Mouse (Mus musculus) liver, adult (tissue): Measurements from ENCODE around the gene Mpp3.

ENCODE experiments used
- GATA4 ChIP-seq: IDR thresholded peaks from 2 replicates; pipeline ENCODE4 v1.6.1; 2014; ENCODE audit warnings: mild to moderate bottlenecking, low read length; ENCODE audit not compliant: insufficient replicate concordance

Gene Mpp3

DNA sequence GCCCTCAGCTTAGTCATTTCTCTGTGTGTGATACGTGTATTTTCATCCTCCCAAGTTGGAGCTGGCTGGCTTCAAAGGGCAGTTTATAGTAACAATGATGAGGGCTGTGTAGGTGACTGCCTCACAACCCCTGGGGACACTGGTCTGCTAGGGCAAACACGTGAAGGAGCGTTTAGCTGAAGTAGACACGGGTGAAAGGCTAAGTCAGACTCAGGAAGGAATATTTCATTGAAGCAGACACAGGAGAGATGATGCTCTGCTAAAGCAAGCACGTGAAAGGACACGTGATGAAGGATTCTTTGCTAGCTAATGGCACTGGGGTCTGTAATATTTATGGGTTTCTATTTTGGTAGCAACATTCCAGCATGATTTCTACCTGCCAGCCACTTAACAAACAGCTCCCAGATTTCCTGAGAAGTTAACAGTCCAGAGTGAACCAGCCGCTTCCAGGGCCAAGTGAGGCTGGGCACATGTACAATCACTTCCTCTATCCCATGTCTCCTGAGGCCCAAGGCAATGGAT is 16.5 kb upstream of the Mpp3 start:
- TF ChIP-seq GATA4: no peak

DNA sequence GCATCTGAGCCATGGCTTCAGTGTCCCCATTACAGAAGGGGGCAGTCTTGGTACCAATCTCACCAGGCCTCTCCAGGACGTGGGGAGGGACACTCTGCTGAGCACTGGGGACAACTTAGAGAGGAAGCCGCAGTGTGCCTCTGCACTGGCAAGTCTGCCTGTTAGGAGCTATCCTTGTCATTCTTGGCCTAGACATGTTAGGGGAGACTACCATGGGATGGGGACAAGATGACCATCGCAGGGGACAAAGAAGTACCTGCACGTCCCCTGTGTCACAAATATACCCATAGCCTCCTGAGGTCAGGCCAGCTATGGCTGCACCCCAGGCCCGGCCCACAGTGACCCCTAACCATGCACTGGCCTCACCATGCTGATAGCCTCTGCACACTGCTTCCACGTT is 15.1 kb upstream of the Mpp3 start:
- no peak for TF ChIP-seq GATA4

DNA sequence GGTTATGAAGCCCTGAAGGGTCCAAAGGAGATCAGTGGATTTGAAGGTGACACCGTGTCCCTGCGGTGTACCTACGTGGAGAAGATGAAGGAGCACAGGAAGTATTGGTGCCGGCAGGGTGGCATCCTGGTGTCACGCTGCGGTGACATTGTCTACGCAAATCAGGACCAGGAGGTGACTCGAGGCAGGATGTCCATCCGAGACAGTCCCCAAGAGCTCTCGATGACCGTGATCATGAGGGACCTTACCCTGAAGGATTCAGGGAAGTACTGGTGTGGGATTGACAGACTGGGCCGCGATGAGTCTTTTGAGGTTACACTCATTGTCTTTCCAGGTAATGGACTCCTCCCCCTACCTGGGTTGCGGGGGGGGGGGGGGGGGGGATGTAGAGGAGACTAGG is 14.7 kb upstream of the Mpp3 start:
- TF ChIP-seq GATA4: no peak

GRCm38 (mm10) chr11:102041350-102041949 is 13.2 kb upstream of the Mpp3 start, which contains the start of gene Cd300lg:
Gene Cd300lg, plus strand, starts transcription at chr11:102041509.
- no peak for TF ChIP-seq GATA4

DNA sequence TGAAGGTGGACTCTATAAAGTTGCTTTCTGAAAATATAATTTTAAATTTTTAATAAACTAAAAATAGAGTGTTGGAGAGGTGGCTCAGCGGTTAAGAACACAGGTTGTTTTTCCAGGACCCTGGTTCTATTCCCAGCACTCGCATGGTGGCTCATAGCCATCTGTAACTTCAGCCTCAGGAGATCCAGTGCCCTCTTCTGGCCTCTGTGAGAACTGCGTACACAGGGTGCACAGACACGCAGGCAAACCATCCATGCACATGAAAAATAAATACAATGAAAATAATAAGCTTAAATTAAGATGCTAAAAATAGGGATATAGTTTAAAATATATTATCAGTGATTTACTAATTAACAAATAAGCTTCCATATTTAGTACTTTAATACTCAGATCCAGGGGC is 12.4 kb upstream of the Mpp3 start:
- TF ChIP-seq GATA4: no peak

GRCm38 (mm10) chr11:102040138-102040524 is 11.9 kb upstream of the Mpp3 start:
- TF ChIP-seq GATA4: peak; percentile 73; the same call in 1 of the 2 replicates

DNA sequence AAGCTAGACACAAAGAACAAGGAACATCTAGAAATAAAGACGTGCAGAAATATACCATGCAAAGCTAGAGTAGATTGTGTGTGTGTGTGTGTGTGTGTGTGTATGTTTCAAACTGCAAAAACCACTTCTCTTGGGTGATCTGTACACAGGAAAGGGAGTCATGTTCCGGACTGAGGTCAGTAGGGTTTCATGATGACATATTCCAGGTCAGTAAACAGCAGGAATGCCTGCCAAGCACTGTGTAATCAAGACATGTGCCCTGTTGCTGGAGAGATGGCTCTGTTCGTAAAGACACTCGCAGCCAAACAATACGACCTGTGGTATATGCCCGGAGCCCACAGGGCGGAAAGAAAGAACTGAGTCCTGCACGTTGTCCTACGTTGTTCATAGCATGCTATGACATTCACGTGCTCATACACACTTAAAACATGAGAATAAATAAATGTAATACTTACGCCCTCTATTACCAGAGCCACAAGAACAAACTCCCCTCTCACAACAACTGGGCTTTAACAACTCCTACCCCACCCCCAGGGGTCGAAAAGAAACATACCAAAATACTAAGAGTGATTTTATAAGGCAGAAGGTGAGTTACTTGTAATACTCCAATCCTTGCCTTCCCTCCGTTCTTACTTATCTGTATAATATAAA is 11.4 kb upstream of the Mpp3 start:
- TF ChIP-seq GATA4: no peak

GRCm38 (mm10) chr11:102037789-102038188 is 9.5 kb upstream of the Mpp3 start:
- TF ChIP-seq GATA4: no peak

- TF ChIP-seq GATA4: no peak
Observed at GRCm38 (mm10) chr11:102036336-102036735, 8.1 kb upstream of the Mpp3 start.

DNA sequence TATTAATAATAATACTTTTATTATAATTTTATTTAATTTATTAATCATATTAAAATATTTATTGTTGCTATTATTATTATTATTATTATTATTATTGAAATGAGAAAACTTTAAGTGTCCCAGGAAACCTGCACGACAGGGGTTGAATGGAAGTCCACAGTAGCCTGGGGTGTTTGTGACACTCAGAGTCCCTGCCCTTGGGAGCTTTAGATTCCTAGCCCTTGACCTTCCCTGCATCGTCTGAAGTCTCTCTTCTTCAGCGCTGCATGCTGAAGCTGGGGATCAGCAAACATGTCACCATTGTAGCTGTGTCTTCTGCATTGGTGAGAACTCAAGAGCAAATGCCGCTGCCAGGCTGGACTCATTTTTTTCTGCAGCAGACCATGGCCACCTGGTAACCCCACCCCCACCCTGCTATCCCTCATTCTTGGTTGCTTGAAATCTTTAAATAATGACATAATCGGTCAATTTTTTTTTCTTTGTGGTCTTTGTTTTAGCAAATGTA is 7.2 kb upstream of the Mpp3 start:
- TF ChIP-seq GATA4: no peak

- no peak for TF ChIP-seq GATA4
Observed at GRCm38 (mm10) chr11:102034887-102035286, 6.6 kb upstream of the Mpp3 start.

GRCm38 (mm10) chr11:102033055-102033591 is 4.9 kb upstream of the Mpp3 start:
- no peak for TF ChIP-seq GATA4

GRCm38 (mm10) chr11:102031149-102031548 is 2.9 kb upstream of the Mpp3 start:
- TF ChIP-seq GATA4: no peak

DNA sequence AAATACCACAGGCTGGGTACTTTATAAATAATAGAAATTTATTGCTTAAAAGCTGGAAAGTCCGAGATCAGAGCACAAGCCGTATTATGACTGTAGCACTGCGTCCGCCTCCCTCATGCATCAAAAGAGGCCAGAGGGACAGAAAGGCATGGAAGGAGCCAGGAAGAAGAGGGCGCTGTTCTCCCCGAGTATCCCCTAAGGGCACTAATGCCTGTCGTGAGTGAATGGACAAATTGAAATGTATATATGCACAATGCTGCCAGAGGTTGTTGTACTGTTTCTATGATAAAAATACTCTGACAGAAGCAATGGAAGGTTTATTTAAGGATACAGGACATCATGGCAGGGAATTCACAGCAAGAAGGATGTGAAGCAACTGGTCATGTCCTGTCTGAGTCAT is 1.7 kb upstream of the Mpp3 start:
- no peak for TF ChIP-seq GATA4

DNA sequence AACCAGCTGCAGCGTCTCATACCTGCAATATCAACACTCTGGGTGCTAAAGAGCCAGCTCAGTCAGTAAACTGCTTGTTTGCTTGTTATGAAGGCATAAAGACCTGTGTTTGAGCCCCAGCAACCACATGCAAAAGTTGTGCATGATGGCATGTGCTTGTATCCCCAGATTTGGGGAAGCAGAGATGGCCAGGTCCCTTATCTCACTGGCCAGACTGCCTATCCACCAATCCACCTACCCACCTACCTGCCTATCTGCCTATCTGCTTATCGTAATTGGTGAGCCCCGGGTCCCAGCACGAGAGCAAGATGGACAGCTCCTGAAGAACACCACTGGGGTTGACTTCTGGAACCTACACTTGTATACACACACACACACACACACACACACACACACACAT is 1.0 kb upstream of the Mpp3 start:
- TF ChIP-seq GATA4: no peak

- TF ChIP-seq GATA4: no peak
Observed at GRCm38 (mm10) chr11:102027361-102028017, 772 bp downstream of the Mpp3 start.
